Mouse (Mus musculus) lung, postnatal 4 days (tissue): ENCODE results near the gene Efcab11.

ENCODE experiments used
- DNase-seq, 2 experiments: peaks; one replicate each; pipeline ENCODE4 v3.0.0; 2021

Gene Efcab11

DNA sequence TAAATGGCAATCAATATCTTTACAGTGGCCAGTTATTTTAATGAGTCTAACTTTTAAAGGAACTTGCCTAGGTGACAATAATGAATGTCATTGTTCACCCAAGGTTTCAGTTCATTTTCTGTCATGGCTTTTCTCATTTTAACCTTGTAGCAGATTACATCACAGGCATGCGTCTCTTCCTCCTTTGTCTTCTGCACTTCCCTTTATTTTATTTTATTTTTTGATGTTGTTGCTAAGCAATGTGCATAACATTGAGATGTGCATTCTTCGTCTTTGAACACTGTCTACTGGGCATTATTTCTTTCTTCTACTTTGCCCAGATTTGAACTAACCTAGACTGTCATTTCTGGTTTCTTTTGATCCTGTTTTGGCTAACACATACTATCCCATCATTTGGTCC, 88.3 kb downstream of the Efcab11 start:
- no peak for DNase-seq

DNA sequence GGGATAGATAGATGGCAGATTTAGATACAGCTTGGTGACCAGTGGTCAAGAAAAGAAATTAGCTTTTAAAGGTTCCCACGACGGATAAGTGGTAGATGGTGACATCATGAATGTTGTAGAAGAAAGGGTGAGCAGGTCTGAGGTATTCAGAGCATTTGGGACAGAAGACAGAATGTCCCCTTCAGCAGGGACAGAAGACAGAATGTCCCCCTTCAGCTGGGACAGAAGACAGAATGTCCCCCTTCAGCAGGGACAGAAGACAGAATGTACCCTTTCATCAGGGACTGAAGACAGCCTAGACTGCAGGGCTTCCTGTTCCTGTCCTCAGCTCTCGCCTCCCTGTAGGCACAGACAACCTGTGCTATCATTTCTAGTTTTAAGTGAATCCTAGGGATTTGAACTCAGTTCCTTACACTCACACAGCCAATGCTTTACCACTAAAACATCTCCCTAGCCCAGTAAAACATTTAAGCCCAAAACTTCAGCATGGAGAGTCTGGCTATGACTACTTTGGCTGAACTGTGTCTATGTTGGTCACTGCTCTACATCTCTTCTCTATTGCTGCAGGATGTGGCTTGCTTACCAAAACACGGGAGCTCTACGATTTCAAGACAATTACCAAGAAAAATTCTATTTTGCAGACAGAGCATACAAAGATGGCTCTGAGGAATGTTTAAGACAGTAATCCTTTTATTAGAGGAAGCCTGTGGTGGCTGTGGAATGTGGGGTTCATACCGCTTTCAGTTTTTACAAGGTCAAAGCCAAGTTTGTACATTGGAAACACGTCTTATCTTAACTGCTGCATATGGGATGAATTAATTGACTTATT, 89.2 kb downstream of the Efcab11 start:
- no peak for DNase-seq

DNA sequence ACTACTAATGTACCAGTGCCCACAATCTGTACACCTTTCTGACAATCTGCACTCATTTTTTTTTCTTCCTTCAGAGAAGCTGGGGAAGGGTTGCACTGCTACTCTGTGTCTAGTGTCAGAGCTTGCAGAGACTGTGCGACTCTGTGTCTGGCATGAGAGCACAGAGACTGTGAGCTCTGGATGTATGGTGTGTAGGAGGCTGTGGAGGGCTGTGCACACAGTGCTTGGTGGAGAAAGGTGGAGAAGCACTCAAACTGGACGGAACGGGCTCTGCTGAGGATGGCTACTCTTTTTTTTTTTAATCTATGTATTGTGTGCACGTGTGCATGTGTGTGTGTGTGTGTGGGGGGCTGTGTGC, 90.1 kb downstream of the Efcab11 start:
- no peak for DNase-seq

DNA sequence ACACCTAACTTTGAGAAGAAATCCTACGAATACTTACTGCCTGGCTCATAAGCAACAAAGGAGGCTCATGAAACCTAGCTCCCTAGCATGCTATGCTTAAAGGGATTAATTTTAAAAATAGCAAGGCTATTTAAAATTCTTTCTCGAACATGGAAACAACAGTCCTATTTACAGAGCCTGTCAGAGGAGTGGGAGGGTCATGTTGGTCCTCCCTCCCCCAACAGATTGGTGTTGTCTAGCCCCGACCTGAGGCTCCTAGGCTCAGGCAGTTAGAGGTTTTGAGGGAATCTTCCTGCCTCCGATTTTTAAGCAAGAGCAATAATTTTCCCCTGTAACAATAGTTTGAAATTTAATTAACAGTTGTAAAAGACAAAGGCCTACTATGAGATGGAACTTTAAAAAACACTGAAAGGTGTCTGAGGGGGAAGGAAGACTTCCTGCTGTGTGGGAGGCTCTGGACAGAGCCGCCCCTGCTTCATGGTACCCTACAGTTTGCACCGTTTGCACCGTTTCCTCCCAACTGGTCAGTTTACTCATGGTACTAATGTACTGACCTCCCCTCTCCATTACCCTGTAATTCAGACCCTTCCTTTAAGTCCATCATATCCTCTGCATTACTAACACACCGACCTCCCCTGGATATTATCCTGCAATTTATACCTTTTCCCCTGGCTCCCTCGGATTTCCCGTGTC, 90.6 kb downstream of the Efcab11 start:
- no peak for DNase-seq

DNA sequence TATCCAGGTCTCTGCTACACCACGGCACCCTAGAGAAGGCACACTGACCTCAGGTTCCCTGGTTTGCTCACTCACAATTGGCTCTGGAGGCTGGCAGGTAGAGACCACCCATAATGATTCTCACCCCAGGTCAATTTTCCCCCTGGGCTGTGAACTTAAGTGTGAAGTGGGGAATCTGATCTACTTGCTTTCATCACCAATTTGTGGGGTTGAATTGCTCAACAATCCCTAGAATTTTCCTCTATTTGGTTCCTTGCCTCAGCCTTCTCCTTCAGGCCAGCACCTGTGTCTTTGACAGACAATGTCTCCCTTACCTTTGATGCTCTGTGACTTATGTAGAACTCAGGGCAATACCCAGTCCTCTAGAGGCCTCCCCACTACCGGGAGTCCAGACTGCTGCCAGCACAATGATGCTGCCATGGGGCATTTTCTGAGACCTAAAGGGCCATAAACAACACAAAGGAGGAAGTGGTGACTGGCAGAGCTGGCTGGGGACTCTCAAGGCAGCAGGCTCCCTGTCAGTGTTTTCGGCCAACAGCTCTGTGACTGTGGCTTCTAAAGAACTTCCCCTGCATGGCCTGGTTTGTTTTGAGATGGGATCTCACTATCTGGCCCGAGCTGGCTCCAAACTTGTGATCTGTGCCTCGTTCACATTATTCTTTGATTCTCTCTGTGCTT, 94.8 kb downstream of the Efcab11 start:
- DNase-seq = peak; percentile 44 to 45

DNA sequence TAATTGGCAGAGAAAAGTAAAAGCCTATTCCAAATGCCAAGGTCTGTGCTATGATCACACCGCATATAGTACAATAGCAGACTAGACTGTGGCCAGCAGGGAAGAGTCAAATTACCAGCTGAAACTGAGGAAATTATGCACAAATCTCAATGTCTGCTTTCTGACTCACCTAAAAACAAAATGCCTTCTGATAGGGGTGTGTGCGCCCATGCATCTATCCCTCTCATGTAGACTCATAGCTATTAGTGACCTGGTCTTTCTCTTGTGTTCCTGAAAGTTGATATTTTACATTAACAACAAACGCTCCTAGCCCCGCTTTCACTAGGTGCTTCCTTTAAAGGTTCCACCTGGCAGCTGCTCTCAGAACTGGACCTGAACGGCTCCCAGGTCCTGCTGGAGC, 102.5 kb downstream of the Efcab11 start:
- DNase-seq = no peak

DNA sequence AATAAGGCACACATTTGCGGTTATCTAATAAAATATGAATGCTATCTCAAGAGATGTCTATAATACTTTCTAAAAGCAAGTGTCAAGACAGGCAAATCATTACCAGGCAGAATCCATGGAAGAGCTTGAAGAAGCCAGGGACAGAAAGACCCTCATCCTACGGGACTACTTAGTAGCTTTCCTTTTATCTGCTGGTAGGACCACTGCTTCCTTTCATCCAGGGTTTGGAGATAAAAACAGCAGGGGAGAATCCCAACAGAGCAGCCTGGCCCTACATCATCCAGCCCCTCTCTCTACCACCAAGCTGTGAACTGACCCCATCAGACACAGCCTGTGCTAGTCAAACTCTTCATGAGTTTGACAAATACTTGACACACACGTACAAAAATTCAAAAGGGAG, 103.8 kb downstream of the Efcab11 start:
- no peak for DNase-seq

DNA sequence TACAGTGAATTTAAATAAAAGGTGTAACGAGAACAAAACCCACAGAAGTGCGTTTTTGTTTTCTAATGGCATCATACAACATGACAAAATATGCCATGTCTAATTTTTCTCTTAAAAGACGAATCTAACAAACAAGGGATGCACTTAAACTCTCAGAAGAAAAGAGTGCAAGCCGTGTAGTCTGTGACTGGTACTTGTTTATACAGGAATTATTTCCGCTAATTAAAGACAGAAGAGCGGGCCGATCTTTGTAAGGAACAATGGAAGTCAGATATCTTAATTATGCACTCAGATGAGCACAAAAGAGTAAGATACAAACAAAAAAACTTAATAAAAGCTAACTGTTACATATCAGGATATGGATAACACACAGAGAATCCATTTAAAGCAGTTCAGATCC, 104.3 kb downstream of the Efcab11 start:
- DNase-seq = no peak

DNA sequence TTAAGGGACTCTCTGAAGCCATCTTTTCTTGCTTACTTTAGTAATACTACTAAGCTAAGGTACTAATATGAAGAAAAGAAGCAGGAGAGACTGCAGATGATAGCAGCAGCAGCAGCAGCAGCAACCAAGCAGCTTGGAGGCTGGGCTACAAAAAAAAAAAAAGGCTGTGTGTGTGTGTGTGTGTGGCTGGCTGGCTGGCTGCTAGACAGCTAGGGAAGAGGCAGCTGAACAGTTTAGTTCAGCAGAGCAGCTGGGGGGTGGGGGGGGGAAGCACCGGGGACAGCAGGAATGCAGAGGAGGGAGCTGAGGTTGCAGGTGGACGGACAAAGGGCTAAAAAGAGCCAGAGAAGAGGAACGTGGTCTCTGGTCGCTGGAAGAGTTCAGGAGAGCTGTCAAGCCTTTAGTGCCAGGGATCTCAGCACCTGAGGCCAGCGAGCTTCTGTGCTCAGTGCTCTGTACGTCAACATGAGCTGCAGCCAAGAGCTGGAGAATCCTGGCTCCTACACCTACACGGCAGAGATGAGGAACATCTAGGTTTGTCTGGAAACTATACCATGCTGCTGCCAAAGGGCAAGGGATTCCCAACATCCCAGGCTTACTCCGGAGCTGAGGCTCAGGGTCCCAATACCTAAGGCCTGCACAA, 107.6 kb downstream of the Efcab11 start:
- DNase-seq = no peak

DNA sequence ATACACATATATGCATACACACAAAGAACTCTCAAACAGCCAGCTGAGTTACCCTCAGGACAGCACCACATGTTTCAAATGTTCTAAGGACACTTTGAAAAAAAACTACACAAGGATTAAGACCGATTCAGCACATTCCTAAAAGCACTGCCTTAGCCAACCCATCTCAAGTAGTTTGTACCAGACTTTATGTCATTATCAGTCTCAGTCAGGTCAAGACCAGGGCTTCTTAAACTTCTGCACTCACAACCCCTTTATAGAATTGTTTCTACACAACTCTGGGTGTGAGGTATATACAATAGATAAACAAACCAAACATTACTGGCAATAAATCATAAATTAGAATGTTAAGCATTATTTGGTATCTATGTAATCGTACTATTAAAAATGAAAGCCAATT, 109.4 kb downstream of the Efcab11 start:
- no peak for DNase-seq

DNA sequence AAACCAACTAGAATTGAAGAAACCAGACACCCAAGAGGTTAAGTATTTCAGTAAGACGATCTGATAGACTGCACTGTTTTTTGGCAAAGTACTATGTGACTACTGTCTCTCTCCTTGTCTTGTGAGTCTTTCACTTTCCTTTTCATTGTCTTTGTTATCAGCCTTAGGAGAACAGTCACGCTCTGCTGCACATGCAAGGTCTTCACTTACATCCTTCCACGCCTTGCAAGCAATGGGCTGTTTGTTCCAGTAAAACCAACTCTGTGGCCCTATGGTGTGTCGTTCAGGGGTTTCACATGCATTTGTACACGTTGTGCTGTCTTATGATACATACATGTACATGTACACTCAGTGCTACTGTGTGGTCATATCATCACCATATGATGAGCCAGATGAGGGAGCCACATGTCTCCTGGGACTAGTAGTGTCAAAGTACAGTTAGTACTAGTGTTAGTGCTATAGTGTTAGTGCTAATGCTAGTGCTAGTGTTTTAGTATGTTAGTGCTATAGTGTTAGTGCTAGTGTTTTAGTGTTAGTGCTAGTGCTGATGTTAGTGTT, 110.5 kb downstream of the Efcab11 start:
- DNase-seq = no peak

DNA sequence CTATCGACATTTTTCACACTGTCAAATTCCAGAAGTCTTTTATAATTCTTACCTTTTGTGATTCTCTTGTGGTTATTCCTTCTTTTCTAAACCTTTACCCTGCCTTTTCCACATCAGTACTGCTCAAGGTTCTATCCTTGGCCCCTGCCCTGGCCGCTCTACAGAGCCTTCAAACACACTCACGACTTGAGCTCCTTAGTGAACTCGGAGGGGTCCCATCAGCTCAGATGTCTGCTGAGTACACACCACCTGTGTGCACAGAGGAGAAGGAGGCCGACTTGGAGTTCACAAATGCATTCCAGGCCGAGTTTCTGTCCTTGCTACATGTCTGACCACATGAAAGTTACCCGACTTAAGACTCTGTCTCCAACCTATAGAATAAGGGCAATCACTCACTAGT, 113.2 kb downstream of the Efcab11 start:
- no peak for DNase-seq

DNA sequence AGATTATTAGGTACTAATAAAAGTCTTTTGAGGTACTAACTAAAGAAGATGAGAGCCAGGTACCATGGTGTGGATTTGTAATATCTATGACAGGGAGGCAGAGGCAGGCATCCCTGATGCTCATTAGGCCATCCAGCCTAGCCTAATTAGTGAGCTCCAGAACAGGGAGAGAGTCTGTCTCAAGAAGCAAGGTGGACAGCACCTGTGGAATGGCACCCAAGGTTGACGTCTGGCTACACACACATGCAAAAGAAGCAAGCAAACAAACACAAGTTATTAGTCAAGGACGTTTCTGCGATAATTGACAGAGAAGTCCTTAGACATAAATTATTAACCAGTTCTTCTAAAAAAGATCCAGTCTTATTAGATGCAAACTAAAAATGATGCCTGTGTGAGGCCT, 114.6 kb downstream of the Efcab11 start:
- no peak for DNase-seq

DNA sequence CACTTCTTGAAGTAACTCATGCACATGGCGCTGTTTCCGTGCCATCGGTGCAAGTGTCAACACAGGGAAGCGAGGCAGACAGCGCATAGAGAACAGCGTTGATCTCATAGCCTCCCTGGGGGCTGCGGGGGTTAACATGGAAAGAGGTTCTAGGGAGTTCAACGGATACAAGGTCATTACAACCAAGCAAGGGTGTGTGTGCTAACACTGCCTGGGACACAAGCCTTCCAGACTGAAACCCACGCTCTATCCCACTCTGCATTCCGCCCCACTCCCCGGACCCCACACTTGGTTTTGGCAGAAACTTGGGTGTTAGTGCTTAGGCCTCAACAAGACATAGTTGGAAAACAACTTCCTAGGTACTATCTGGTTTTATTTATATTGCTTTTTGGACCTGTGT, 116.5 kb downstream of the Efcab11 start:
- DNase-seq = no peak

DNA sequence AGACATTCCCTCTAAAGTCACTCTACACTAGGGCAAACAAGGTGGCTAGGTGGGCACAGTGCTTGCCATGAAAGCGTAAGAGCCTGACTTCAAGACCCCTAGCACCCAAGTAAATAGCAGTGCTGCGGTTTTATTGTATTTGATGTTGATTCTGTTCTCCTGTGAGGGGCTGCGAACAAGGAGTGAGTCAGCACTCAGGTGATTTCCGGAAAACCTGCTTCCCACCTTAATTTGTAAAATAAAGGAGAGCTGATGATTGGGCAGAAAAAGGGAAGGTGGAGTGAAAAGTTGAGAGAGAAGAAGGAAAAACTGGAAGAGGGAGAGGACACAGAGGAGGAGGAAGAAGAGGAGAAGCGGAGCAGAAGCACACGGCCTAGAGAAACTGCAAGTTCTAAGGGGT, 118.3 kb downstream of the Efcab11 start:
- DNase-seq = no peak

DNA sequence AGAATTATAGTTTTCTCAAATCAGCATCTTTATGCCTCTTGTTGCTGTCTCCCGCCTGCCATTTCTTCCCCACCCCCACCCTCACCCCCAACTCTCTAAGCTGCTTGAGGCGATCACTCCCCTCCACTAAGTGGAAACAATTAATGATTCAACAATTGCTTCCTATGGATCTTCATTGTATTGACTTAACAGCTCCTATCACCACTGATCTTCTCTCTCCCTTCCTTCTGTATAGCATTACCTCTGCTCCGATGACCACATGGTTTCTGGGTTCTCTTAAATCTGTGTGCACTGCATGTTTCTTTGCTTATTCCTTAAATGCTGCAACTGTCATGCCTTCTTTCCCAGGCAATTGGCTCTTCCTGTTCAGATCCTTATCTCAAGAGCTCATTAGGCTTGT, 120.2 kb downstream of the Efcab11 start:
- DNase-seq = no peak

DNA sequence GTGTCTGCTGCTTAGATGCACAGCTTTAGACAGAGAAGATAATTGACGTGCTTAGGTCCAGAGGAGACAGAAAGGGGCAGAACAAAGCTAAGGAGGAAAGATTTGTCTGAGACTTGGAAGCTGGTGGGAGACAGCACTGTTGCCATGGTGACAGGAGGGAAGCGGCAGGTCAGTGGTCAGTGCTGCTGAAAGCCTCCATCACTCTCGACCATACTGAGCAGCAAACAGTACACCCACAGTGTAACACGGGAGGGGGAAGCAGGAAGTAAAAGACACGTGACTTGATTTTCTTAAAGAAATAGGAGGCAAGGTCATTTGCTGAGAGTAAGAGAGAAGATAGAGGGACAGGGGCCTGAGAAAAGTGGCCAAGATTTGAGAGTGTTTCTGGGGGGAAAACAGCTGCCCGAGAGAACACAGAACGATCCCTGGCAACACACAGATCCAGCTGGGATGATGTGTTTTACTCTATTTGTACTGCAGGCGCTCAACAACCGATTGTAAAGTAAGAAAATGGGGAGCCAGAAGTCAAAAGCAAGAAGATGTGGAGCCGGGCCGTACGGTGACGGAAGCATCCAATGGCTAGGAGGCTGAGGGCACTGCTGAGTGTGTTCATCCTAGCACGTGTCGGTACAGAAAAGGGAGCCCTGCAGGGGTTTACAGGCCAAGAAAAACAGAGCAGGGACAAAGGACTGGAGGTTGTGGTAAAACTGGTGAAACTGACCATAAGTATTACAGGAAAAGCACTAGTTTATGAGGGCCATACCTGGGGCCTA, 126.3 kb downstream of the Efcab11 start:
- peak; percentile 26 to 45 for DNase-seq

DNA sequence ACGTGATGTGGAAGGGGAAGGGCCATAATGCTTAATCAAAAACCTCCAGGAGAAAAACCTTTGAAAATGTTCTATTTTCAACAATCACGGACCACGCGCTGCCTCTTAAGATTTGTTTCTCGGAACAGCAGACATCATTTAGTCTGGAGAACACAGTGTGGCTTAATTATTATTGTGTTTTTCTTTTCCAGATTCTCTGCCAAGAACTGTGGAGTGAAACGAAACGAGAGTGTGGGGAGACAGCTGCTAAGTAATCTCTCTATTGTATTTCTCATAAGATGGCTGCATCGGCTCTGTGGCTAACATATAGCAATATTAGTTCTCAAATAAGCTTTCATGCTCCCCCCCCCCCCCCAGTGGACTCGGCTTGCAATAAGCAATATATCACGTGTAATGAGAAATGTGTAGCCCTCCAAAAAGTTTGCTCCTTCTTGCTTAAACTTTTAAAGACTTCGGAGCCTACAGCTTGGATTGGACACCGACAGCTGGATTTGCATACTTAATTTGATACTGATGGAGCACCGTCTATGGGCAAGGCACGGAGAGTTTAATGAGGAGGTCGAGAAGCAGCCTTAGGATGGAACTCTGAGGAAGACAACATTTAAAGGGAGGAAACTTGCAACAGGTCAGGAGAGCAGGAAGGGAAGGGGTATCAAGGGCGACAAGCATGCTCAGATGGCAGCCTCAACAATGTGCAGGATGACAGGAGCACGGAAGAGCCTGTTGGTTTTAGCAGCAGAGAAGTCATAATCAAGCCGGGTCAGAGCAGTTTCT, 127.1 kb downstream of the Efcab11 start:
- DNase-seq = no peak

DNA sequence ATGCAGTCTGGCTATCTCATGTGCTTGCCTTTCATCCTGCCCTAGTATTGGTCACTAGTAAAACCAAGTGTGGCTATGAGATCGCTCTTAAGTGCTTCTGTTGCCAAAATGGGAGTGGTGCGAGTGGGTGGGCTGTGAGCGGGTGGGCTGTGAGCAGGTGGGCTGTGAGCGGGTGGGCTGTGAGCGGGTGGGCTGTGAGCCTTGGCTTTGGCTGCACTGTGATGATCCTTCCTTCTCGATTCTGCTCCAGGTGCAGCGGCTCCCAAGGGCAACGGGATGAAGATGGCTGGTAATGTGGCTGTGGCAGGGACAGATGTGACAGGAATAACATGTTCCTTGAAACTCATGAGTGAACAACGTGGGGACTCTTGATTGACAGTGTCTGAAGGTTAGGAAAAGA, 128.0 kb downstream of the Efcab11 start:
- DNase-seq = no peak

DNA sequence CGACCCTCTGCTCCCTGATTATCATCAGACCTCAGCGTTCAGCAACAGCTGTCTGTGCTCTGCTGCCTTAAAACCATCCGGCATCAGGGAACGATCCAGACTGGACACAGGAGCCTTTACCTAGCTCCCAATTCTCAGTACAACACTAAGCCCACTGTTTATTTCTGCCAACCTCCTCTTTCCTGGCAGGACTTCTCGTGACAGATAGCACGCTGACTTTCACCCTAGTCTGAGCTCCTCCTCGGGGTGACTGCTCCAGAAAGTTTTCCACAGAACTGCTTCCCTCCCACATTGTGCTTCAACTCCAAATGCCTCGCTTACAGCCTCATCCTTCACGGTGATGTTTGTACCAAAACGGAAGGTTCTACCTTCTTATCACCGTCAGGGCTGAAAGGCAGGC, 131.3 kb downstream of the Efcab11 start:
- no peak for DNase-seq

DNA sequence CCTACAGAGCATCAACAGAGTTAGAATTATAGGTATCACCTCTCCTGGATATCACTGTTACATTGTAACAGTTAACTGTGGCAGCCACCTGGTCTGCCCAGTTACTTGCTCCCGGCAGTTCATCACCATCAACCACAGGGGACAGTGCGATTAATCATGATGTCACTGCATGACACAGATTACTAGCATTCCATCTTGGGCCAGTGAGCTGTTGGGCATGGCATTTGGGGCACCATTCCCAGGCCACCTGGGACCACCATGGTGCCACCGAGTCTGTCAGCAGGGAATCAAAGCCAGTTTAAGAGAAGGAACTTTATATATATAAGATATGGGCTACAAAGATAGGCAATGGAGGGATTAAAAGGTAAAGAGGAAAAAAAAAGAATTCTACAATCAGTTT, 134.8 kb downstream of the Efcab11 start:
- no peak for DNase-seq

DNA sequence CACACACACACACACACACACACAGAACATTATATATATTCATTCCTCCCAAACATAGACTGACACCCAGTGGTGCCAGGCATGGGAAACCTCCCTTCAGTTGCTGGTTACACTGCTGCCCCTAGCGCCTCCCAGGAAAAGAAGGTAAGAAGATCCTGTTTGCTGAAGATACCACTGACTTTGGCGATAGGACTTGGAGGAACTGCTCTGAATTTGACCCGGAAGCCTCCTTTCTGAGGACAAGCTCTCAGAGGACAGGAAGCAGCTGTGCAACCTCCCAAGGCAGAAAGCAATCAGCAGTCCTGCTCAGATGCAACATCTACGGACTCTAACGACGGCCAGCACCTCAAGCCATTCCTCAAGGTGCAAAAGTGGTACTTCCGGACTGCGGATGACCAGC, 142.6 kb downstream of the Efcab11 start:
- DNase-seq = no peak
